Mouse (Mus musculus) cortical plate, adult 2 months (tissue): ENCODE measurements around the gene Fam120b.

Experiments
- CTCF ChIP-seq: fragments of 200-500 bp; IDR thresholded peaks from 2 replicates; pipeline ENCODE4 v1.5.1; 2011; ENCODE audit warnings: mild to moderate bottlenecking, control low read depth, low read length; ENCODE audit not compliant: insufficient read depth; ENCODE audit errors: extremely low read depth
- POLR2A ChIP-seq: fragments of 200-500 bp; IDR thresholded peaks from 2 replicates; pipeline ENCODE4 v1.6.1; 2011; ENCODE audit warnings: mild to moderate bottlenecking, low read length, control low read depth; ENCODE audit not compliant: insufficient read depth; ENCODE audit errors: extremely low read depth

DNA sequence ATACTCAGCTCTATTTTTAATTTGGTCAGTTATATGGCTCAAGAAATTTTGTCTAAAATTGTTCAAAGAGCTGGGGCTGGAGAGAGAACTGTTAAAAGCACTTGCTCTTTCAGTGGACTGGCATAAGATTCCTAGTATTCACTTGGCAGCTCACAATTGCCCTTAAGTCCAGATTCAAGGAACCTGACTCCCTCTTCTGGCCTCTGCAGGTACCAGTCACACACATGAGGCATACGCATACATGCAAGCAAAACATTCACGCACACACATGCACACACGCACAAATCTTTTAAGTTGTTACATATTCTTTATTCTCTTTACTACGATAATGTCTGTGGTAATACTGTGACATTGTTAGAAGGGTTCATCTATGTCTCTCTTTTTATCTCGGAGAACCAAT lies 12.6 kb upstream of the Fam120b start:
- no peak for TF ChIP-seq CTCF
- no peak for TF ChIP-seq POLR2A
